Mouse (Mus musculus) urinary bladder, postnatal 14 days (tissue): ENCODE data around the gene Cntnap1.

Experiments
- DNase-seq: peaks from one replicate; pipeline ENCODE4 v3.0.0; 2021; ENCODE audit warnings: low spot score

Cntnap1 gene

GRCm38 (mm10) chr11:101186526-101187247 is 16.4 kb downstream of the Cntnap1 start:
- DNase-seq, result no peak

- no peak for DNase-seq
Observed at GRCm38 (mm10) chr11:101187541-101187940, 17.2 kb downstream of the Cntnap1 start.

- peak; percentile 63 for DNase-seq
Observed at GRCm38 (mm10) chr11:101188166-101188805, 18.0 kb downstream of the Cntnap1 start.

DNA sequence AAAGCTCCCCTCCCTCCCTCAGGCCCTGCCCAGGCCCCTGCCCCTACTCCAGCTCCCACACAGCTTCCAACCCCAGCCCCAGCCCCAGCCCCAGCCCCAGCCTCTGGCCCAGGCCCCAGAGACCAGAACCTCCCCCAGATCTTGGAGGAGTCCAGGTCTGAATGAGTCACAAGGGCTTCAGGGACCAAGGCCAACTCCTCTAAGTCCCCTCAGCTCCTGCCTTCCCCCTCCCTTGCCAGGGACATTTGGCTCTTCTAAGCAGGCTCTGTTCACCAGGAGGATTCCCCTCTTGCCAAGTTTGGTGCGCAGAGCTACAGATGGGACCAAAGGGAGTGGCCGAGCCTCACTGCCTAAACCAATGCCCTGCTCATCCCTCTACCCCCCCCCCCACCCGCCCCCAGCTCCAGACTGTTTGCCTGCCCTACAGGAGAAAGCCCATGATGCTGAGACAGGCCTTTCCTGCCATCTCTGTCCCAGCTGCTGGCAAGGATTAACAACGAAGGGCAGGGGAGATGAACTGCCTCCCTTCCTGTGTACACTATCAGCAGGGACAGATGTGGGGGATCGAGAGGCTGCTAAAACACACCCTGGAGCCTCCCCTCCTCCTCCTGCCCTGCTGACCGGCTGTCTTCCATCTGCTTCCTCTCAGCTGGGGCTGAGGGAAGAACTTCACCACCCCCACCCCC is 19.3 kb downstream of the Cntnap1 start:
- DNase-seq, result peak; percentile 80

GRCm38 (mm10) chr11:101190181-101190912 is 20.0 kb downstream of the Cntnap1 start:
- no peak for DNase-seq

- no peak for DNase-seq
Observed at GRCm38 (mm10) chr11:101190913-101191907, 20.9 kb downstream of the Cntnap1 start.

- no peak for DNase-seq
Observed at GRCm38 (mm10) chr11:101191919-101192470, 21.7 kb downstream of the Cntnap1 start.

DNA sequence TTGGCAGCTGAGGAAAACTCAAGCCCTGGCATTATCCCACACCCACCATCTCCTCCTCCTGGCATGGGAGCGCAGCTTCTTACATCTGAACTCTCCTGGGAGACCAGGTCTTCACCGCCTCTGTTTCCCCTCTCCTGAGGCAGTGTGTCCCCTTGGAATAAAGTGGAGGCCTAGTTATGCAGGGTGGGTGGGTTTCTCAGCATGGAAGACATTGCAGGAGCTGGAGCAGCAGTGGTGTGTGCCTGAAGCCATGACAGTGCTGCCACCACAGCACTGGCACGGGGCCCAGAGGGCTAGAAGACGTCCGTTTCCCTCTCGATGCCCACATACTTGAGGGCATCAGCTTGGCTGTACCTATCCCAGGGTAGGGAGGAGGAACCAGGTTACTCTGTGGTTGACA is 22.3 kb downstream of the Cntnap1 start:
- DNase-seq, result no peak

- no peak for DNase-seq
Observed at GRCm38 (mm10) chr11:101193076-101193475, 22.8 kb downstream of the Cntnap1 start.

DNA sequence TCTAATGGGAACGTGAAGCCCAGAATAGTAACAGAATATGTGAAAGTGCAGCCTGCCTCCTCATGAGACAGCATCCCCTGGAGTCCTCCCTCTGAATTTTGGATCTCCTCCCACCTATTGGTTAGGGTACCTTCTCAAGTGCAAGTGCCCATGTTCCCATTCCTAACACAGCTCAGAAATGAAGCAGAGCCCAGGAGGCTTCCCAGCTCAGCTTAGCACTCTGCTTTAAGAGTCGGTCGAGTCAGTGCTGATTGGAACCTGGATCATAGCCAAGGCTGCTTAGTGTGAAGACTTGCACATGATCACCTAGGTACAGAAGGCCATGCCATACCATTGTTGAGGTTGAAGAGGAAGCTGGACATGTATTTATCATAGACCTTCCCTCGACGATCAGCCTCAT is 23.8 kb downstream of the Cntnap1 start:
- DNase-seq, result no peak

GRCm38 (mm10) chr11:101194643-101195042 is 24.3 kb downstream of the Cntnap1 start:
- DNase-seq, result no peak

GRCm38 (mm10) chr11:101195101-101195500 is 24.8 kb downstream of the Cntnap1 start:
- no peak for DNase-seq

GRCm38 (mm10) chr11:101195571-101195970 is 25.2 kb downstream of the Cntnap1 start:
- DNase-seq, result no peak

DNA sequence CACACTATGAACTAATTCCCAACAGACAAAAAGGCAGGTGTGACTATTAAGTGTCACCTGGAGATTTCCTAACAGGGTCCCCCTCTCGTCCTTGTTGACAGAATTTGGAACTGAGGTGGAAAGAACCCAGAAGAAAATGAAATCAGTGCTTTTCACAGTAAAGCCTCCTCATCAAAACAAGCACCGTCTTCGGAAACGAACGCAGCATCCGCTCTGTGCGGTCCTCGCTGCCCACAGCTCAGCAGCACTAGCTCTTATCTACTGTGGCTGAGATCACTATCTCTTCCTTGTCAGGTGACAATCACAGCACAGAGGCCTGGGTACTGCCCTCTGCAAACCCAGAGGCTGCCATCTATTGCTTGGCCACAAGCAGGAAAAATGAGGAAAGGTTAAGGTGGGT is 25.9 kb downstream of the Cntnap1 start:
- no peak for DNase-seq

DNA sequence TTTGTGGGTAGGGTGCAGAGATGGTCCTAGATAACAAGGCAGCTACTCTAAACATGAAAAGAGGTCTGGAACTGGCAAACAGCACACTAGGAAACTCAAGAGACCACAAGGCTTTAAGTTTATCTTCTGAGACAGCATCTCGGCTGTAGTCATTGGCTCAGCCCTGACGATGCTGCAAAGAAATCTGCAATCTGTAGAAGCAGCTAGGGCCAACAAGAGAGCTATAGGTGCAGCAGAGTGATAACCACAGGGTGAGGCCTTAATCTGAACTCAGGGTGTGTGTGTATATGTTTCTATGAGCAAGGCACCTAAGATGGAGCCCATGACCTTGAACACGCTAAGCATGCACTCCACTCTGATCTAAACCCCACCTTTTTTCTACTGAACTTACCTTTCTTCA is 29.2 kb downstream of the Cntnap1 start:
- no peak for DNase-seq

GRCm38 (mm10) chr11:101200986-101201385 is 30.7 kb downstream of the Cntnap1 start:
- DNase-seq, result no peak

DNA sequence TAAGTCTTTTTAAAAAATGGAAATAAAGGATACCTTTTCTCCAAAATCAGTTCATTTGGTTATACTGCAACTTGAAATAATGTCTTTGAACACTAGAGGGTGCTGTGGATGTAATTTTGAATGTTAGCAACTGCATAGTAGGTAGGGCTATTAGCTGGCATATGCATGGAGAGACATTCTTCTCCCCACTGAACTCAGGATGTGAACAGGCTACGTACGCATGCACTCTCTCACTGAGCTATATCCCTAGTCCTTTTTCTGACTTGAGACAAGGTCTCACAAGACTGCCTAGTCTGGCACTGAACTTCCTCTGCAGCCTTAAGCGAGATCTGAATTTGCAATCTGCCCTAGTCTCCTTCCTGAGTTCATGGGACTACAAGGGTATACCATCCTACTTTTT is 41.6 kb downstream of the Cntnap1 start:
- DNase-seq, result no peak

DNA sequence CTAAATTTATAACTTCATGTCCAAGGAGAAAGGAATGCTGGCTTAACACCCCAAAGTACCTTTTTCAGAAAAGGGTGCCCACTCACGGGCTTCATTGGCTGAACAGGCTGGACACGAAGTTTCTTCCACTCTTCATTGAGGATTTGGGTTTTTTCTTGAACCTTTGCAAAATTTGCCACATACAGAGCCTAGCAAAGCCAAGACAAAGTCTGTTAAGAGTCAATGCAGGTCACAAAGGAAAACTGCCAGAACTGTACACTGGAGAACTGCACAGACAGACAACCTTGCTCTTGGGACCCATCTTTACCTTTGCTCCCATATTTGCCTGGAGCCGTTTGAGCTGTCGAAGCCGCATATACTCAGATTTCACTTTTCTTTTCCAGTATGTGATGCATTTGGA is 46.6 kb downstream of the Cntnap1 start:
- DNase-seq, result no peak

- no peak for DNase-seq
Observed at GRCm38 (mm10) chr11:101218436-101219055, 48.2 kb downstream of the Cntnap1 start.

DNA sequence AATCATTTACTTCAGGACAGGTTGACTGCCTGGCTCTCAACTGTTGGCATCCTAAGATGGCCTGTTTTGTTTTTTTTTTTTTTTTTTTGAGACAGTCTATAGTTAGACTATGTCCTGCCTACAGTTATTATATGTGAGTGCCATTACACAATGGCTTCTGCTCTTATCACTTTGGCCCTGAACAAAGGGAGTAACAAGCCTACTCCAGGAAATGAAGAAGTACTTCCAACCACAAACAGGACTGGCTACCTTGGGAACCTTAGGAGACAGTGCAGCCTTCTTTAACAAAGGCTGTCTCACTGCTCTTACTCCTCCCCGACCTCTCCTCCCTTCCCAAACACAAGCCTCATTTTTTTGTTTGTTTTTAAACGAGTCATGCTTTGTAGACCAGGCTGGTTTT is 50.5 kb downstream of the Cntnap1 start:
- DNase-seq, result no peak
